Mouse (Mus musculus) brain, embryonic 14.5 days (tissue): Measurements from ENCODE around the gene Tspan11. TPM values are rescaled to one million over a fixed set of nuclear protein-coding genes. Genes with fewer than 3 reads are reported as not detected.

Source experiments
- DNase-seq: peaks from one replicate; pipeline ENCODE4 v3.0.0-alpha.2; 2011; ENCODE audit warnings: low read depth
- CTCF ChIP-seq: fragments of 200-500 bp; IDR thresholded peaks from 2 replicates; pipeline ENCODE4 v1.5.1; 2012; ENCODE audit warnings: inconsistent platforms, mild to moderate bottlenecking, moderate library complexity, borderline replicate concordance; ENCODE audit not compliant: insufficient read depth, insufficient read length; ENCODE audit errors: extremely low read depth
- POLR2A ChIP-seq: fragments of 200-500 bp; IDR thresholded peaks from 2 replicates; pipeline ENCODE4 v1.6.1; 2012; ENCODE audit warnings: mild to moderate bottlenecking, inconsistent platforms, borderline replicate concordance; ENCODE audit not compliant: poor library complexity, insufficient read depth, insufficient read length, severe bottlenecking; ENCODE audit errors: extremely low read depth
- polyA plus RNA-seq: library from polyadenylated mRNA; depleted of rRNA; stranded (reverse); fragments of >200 nt; gene quantifications from 2 replicates; pipeline ENCODE4 v1.2.3, GENCODE M21; 2012

The Tspan11 gene
- polyA plus RNA-seq, 1 experiment, result 8.0 TPM

- no peak for DNase-seq
- peak; percentile 51; the same call in 1 of the 2 replicates for TF ChIP-seq CTCF
- no peak for TF ChIP-seq POLR2A
Observed at GRCm38 (mm10) chr6:127879472-127879871, 7.9 kb upstream of the Tspan11 start.

- DNase-seq, result no peak
- TF ChIP-seq CTCF (no peak), POLR2A (no peak)
Observed at GRCm38 (mm10) chr6:127886916-127887315, 473 bp upstream of the Tspan11 start.

- TF ChIP-seq CTCF (no peak), POLR2A (no peak)
- no peak for DNase-seq
Observed at GRCm38 (mm10) chr6:127888581-127888980, 1.2 kb downstream of the Tspan11 start.

DNA sequence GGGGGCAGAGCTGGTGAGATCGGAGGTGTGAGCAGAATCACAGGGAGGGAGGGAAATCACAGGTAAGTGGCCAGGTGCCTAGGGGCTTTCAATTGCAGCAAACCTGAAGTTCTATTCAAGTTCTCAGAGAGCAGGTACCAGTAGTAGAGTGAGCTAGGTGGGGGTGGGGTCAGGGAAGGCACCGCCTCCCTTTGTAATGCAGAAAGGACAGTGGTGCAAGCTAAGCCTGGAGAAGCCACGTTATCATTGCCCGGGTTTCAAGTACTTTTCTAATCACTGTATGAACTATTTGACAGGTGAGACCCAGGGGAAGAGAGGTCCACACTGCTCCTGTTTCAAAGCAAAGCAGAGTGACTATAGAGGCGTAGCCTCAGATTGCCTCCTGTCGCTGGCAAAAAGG lies 6.2 kb downstream of the Tspan11 start:
- TF ChIP-seq POLR2A, result no peak
- TF ChIP-seq CTCF, result no peak
- DNase-seq, result no peak

DNA sequence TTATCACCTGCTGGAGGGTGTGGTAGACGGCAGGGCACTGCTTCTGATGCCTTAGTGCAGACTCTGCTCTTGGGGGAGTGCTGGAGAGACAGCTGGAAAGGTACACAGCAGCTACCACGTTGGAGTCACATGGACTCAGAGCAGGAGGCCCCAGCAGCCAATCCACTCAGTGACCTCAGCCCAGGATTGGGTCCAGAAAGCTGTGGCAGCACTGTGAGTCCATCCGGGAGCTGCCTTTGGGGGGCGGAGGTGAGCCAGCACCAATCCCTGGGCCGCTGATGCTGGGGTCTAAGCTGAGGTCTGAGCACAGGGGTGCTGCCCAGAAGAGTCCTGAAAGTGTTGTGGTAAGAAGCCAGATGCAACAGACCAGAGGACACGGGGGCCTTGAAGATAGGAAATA lies 7.6 kb downstream of the Tspan11 start:
- no peak for TF ChIP-seq CTCF
- TF ChIP-seq POLR2A, result no peak
- no peak for DNase-seq

- TF ChIP-seq POLR2A (no peak), CTCF (no peak)
- no peak for DNase-seq
Observed at GRCm38 (mm10) chr6:127896425-127896824, 9.0 kb downstream of the Tspan11 start.

DNA sequence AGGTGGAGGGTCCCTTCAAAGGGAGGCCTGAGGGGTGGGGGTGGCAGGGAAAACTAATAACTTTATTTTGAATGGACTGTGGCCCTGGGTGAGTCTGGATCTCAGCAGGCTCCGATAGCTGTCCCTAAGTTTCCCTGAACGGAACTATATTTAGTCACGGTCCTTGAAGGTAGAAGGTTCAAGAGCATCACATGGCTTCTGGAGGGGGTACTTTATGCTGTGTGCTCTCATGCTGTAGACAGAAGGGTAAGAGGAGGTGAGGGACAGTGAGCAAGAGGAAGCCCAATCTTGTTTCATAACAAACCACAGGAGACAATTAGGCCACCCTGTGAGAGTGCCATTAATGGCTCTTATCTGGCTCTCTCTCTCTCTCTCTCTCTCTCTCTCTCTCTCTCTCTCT lies 10.0 kb downstream of the Tspan11 start:
- no peak for DNase-seq
- TF ChIP-seq POLR2A (no peak), CTCF (no peak)

DNA sequence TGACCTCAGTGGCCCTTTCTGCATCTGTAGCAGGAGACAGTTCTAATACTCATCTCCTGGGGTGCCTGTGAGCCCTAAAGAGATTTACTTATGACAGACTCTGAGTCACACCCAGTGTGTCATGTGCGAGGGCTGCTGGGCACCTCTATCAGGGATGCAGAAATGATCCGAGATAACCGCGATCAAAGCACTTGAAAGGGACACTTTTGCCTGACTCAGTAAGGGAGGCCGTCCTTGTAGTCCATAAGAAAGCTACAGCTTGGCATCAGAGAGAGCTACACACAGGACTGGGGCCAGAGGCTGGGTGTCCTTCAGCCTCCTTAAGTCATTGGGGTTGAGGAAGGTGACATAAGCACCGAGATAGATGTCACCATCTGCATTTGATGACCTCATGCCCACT lies 12.7 kb downstream of the Tspan11 start:
- TF ChIP-seq POLR2A (no peak), CTCF (no peak)
- no peak for DNase-seq

GRCm38 (mm10) chr6:127901261-127901660 lies 13.9 kb downstream of the Tspan11 start:
- no peak for TF ChIP-seq POLR2A
- no peak for TF ChIP-seq CTCF
- peak; percentile 71 for DNase-seq

GRCm38 (mm10) chr6:127901669-127902068 lies 14.3 kb downstream of the Tspan11 start:
- peak; percentile 76 for DNase-seq

DNA sequence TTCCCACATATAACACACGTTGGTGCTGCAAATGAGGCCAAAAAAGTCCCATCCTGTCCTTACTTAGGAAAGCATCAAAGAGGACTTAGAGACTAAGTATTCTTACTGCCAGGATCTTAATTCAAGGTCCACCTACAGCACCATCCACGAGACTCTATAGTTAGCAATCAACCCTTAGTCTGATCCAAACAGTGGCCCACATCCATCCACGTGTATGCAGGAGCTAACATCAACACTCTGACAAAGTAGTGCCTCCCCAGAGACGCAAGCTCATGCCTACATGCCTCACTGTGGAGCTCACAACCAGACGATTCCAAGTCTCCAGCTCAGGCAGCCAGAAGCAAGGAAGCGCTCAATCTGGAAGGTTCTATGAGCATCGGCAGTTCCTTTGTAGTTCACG lies 15.2 kb downstream of the Tspan11 start:
- DNase-seq, result no peak
- no peak for TF ChIP-seq CTCF
- TF ChIP-seq POLR2A, result no peak

More at GRCm38 (mm10) chr6:127901669-127902068, 14.3 kb downstream of the Tspan11 start:
- TF ChIP-seq CTCF, result no peak
- no peak for TF ChIP-seq POLR2A

DNA sequence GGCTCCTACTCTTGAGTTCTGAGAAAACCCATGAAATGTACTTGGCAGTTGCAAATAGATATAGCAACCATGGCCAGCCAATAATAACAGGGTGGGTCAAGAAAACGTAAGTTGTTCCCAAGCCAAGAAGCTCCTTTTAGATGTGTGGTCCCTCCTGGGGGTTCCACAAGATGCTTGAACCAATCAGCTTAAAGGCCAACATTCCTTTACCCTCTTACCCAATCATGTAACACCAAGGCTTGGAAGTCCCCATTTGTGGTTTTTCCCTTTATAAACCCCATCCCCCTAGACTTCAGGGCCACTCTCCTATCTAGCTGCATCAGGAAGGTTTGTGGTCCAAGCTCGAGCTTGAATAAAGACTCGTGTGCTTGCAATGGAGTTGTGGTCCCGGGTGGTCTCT lies 23.2 kb downstream of the Tspan11 start:
- no peak for DNase-seq

More for the DNA sequence above, 23.2 kb downstream of the Tspan11 start:
- TF ChIP-seq CTCF (no peak), POLR2A (no peak)
